Mouse (Mus musculus) brain, embryonic 14.5 days (tissue): Measurements from ENCODE around the gene 1700029I15Rik. TPM values are rescaled to one million over a fixed set of nuclear protein-coding genes. Genes with fewer than 3 reads are reported as not detected.
A peak's percentile ranks its signal among the peaks of the same experiment; 100 is the strongest.

ENCODE experiments used
- DNase-seq: peaks from one replicate; pipeline ENCODE4 v3.0.0-alpha.2; 2011; ENCODE audit warnings: low read depth
- CTCF ChIP-seq: fragments of 200-500 bp; IDR thresholded peaks from 2 replicates; pipeline ENCODE4 v1.5.1; 2012; ENCODE audit warnings: inconsistent platforms, mild to moderate bottlenecking, moderate library complexity, borderline replicate concordance; ENCODE audit not compliant: insufficient read depth, insufficient read length; ENCODE audit errors: extremely low read depth
- POLR2A ChIP-seq: fragments of 200-500 bp; IDR thresholded peaks from 2 replicates; pipeline ENCODE4 v1.6.1; 2012; ENCODE audit warnings: mild to moderate bottlenecking, inconsistent platforms, borderline replicate concordance; ENCODE audit not compliant: poor library complexity, insufficient read depth, insufficient read length, severe bottlenecking; ENCODE audit errors: extremely low read depth
- polyA plus RNA-seq: library from polyadenylated mRNA; depleted of rRNA; stranded (reverse); fragments of >200 nt; gene quantifications from 2 replicates; pipeline ENCODE4 v1.2.3, GENCODE M21; 2012

The 1700029I15Rik gene
- polyA plus RNA-seq, 1 experiment, result 3.0 TPM

DNA sequence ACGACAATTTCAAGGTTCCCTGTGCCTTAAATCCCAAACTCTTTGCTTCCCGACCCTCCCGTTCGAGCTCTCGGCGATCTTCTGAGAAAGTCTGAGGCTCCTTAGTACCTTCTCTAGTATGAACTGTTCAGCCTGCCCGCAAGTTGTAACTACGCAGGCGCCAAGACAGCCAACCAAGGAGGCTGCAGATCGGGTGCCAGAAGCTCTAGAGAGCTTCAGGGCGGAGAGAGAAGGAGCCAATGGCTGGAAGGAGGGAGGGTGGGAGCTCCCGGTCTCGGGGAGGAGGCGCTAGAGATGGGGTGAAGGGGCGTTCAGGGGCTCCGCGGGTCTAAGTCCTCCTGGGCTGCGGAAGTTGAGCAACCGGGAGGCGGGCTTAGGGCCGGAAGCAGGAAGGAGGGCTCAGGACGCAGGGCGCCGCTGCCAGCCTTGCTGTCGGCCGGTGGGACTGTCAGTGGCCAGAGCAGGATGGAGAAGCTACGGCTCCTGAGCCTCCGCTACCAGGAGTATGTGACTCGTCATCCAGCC, 7.2 kb upstream of the 1700029I15Rik start:
- peak; percentile 60; the same call in 1 of the 2 replicates for TF ChIP-seq POLR2A
- TF ChIP-seq CTCF, result no peak

DNA sequence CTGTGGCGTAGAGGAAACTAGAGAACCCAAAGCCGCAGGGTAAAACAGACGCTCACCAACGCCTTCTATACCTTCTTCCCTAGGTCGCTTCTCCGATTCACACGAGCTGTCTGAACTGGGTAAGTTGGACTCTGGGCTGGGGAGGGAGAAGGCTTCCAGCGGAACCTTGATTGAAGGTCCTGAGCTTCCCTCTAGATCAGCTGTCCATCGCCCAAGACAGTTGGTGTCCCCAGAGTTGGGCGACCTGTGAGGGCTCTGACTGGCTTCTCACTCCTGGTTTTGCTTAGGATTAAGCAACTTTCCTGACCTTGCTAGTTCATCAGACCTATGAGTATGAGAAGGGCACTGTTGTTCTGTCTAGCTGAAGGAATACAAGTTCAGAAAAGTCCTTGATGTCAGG, 6.5 kb upstream of the 1700029I15Rik start:
- no peak for DNase-seq
- TF ChIP-seq CTCF, result no peak
- TF ChIP-seq POLR2A, result no peak

More for the DNA sequence above, 7.2 kb upstream of the 1700029I15Rik start:
- DNase-seq, result peak; percentile 99

DNA sequence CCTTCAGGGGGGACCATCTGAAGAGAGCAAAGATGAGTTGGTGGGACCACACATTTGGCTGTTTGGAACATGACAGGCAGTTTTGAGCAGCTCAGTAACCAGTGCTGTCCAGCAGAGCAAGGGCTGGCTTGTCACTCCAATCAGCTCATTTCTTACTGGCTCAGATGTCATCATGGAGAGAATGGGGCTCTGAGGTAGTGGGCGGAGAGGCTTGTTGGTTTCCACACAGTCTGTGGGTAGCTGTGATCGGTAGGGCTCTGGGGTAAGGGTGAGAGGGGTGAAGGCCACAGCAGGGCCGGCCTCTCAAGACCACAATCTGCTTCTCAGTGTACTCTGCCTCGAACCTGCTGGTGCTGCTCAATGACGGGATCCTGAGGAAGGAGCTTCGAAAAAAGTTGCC, 6.0 kb upstream of the 1700029I15Rik start:
- TF ChIP-seq CTCF (no peak), POLR2A (no peak)
- DNase-seq, result no peak

DNA sequence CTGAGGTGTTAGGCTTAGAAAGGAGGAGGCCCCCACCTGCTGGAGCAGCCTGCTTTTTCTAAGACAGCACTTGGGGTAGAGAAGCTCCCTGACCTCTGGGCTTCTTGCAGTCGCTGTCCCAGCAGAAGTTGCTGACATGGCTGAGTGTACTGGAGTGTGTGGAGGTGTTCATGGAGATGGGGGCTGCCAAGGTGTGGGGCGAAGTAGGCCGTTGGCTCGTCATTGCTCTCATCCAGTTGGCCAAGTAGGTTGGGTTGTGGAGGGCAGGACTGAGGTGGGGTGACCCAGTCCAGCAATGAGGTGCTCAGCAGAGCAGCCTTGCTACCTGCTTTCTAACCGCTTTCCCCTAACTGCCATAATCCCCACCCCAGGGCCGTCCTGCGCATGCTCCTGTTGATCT, 5.0 kb upstream of the 1700029I15Rik start:
- DNase-seq, result no peak
- TF ChIP-seq POLR2A, result no peak
- TF ChIP-seq CTCF, result no peak

DNA sequence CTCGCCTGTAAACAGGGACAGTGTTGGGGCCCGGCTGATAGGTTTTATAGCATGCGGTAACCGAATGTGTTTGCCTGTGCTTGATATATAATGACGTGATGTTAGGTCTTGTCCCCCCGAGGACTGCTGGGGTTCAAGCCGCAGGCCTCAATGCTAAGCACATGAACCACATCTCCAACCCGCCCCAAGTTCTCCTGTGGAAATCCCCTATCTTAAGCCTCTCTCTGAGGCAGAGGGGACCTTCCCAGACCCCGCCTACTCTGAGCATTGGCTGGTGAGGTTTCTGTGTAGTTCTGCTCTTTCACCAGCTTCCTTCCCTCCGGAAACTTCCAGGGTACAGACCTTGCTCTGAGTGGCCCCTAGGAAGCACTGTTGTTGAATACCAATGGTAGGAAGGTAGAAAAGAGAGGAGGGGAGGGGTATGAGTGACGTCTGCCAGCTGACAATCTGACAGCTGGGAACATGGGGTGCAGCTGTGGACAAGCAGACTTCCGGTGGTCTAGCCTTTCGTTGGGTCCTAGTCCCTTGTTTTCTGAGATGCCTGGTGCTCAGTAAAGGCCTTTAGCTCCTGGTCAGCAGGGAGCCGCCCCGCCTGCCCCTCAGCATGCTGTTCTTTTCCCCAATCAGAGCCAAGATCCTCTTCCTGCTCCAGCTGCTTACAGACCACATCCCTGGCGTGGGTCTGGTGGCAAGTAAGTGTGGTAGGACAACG, 2.4 kb upstream of the 1700029I15Rik start:
- TF ChIP-seq POLR2A, result no peak
- TF ChIP-seq CTCF, result no peak
- DNase-seq, result no peak

DNA sequence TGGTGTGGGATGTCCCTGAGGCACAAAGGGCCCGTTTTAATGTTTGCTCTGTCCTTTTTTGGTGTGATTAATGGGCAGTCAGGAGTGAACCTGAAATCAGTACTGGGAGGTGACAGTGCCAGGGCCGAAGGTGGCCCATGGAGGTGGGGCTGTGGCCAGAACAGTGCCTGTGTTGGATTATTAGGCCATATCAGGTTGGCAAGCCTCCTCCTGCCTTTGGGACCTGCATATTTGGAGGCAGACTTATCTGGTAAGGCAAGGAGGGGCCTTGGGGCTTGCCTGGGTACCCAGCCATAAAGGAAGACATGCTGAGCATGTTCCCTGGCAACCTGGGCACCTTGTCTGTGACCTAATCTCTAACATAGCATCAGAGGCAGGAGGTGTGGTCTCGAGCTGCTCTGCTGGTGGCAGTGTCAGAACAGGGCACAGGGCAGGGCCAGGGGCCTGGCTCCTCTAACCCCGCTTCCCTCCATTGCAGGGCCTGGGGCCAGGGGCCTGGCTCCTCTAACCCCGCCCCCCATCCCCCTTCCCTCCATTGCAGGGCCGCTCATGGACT, 1.8 kb upstream of the 1700029I15Rik start:
- no peak for DNase-seq
- TF ChIP-seq POLR2A, result no peak
- TF ChIP-seq CTCF, result no peak

DNA sequence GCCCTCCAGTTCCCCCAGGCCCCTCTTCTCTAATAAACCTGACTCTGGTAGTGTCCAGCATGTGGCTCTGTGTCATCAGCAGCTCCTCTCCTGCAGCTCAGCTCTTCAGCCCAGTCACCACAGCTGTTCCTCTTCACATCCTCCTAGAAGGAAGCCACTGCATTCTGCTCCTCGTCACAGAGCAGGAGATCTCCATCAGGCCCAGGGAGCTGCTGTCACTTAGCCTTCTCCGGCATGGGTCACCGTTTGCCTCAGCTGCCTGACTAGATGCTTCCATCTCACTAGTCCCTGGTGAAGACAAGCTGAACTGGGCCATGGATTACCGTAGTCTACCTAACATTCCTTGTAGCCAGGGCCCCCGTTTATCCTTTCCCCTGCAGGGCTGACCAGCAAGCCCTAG, 1.2 kb upstream of the 1700029I15Rik start:
- TF ChIP-seq CTCF (no peak), POLR2A (no peak)
- no peak for DNase-seq

DNA sequence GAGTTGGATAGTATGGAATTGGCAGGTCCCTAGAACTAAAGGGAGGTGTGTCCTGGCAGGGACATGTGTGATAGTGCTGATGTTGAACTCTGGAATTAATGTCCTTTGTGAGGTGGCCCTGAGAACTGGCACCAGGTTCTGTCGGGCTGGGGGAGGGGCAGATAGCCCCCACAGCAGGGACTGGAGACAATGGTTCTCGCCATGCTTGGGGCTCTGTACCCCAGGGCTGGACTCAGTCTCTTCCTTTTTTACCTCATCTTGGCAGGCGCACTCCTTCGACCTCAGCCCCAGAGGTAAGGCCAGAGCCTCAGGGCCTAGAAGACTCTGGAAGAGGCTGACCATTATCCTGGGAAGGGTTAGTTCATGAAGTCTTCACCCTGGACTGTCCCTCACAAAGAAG, 421 bp downstream of the 1700029I15Rik start:
- no peak for DNase-seq
- TF ChIP-seq CTCF (no peak), POLR2A (no peak)

DNA sequence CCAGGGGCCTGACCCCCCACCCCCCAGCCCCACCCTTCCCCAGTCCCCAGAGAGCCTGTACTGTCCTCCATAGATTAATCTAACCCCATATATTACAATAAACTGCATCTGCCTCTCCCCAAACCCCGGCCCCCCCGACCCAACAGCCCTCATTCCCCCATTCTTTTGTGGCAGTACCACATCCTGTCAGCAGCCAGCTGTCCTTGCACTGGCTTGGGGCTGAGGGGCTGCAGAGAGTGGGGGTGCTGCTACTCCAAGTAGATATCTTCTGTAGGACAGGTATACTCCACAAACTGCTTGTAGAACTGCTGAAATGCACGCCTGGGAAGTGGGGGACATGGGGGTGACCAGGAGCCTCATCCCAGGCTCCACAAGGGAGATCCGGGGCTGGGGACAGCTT, 1.8 kb downstream of the 1700029I15Rik start:
- no peak for TF ChIP-seq POLR2A
- no peak for TF ChIP-seq CTCF
- DNase-seq, result no peak

DNA sequence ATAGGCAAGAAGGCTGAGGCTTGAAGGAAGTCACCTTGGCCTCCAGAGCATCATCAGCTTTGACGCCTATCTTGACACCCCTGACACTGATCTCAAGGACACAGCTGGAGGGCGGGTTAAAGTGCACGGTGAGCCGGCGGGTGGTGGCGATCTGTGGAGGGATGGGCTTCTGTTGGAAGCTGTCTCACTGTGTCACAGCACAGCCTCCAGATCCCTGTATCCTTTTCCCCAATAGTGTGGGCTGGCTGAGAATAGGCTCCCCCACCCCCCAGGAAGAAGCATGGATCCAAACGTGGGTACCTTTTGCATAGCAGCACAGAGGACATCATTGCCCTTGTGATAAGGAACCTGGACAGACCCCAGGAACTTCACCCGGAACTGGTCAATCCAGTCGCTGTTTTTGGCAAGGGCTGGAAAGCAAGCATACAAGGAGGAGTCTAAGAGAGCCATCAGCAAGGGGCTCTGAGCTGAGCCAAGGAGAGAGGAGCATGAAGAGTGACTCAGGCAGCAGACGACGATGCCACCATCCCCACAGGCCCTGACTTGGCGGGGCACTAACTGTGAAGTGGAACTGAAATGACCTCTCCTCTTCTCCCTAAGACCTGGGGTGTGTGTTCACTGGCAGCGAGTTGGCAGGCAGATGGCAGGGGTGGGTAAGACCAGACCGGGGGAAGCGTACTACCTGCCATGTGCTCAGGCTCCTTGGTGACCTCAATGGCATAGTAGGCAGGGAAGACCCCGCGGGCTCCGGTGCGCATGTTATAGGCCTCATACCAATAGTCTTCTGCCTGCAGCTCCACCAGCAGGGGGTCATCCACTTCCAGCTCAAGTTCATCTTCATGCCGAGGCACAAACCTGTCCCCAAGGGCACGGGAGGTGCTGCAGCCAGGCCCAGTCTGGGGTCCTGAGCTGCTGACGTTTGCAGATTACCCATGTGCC, 3.0 kb downstream of the 1700029I15Rik start:
- TF ChIP-seq CTCF (no peak), POLR2A (no peak)
- no peak for DNase-seq
